Mouse (Mus musculus) limb, embryonic 11.5 days (tissue): ENCODE data around the gene 2610001J05Rik. TPM values are rescaled to one million over a fixed set of nuclear protein-coding genes. Genes with fewer than 3 reads are reported as not detected.
A peak's percentile ranks its signal among the peaks of the same experiment; 100 is the strongest.

Experiments used
- ATAC-seq: fragments of 200-750 bp; cut with Nextera tagmentation; 2 replicates; pipeline ENCODE4 v1.8.0; 2017; ENCODE audit warnings: low read depth; ENCODE audit not compliant: insufficient number of reproducible peaks, low FRiP score, low TSS enrichment
- DNase-seq: peaks from one replicate; pipeline ENCODE4 v3.0.0-alpha.2; 2015; ENCODE audit warnings: low spot score
- H3K27ac ChIP-seq: fragments of 300-500 bp; sonication (generic); replicated peaks from 2 replicates; pipeline ENCODE4 v1.5.1; 2014; ENCODE audit warnings: low read depth, mild to moderate bottlenecking, low read length
- H3K27me3 ChIP-seq: fragments of 300-500 bp; sonication (generic); 2 replicates; pipeline ENCODE4 v1.6.1; 2014; ENCODE audit warnings: mild to moderate bottlenecking, low read length, mixed read lengths; ENCODE audit not compliant: control insufficient read depth, insufficient read depth
- H3K36me3 ChIP-seq: fragments of 300-500 bp; sonication (generic); 2 replicates; pipeline ENCODE4 v1.6.1; 2014; ENCODE audit warnings: mild to moderate bottlenecking, low read length, moderate library complexity, mixed read lengths; ENCODE audit not compliant: control insufficient read depth, insufficient read depth
- H3K4me1 ChIP-seq: fragments of 300-500 bp; sonication (generic); 2 replicates; pipeline ENCODE4 v1.6.1; 2014; ENCODE audit warnings: low read length, mixed read lengths; ENCODE audit not compliant: control insufficient read depth, insufficient read depth
- H3K4me2 ChIP-seq: fragments of 300-500 bp; sonication (generic); 2 replicates; pipeline ENCODE4 v1.6.1; 2014; ENCODE audit warnings: low read depth, mild to moderate bottlenecking, moderate library complexity; ENCODE audit not compliant: severe bottlenecking
- H3K4me3 ChIP-seq: fragments of 300-500 bp; sonication (generic); 2 replicates; pipeline ENCODE4 v1.5.1; 2014; ENCODE audit warnings: low read depth, low read length
- H3K9ac ChIP-seq: fragments of 300-500 bp; sonication (generic); 2 replicates; pipeline ENCODE4 v1.6.1; 2014; ENCODE audit warnings: mild to moderate bottlenecking, low read length
- H3K9me3 ChIP-seq: fragments of 300-500 bp; sonication (generic); 2 replicates; pipeline ENCODE4 v1.6.1; 2016; ENCODE audit warnings: low read length; ENCODE audit not compliant: control insufficient read depth
- WGBS: fragments of 180-500 bp; shearing (Covaris S2); extraction: QIAGEN DNeasy Blood & Tissue Kit; methylation state at CpG from one replicate; pipeline ENCODE4 v1.1.7; 2014; 5-methylcytosine and 5-hydroxymethylcytosine counted together
- polyA plus RNA-seq: library from polyadenylated mRNA; unstranded; fragments of >200 nt; fragmentation: Nextera tagmentation; extraction: Ambion mirVana; gene quantifications from 2 replicates; pipeline ENCODE4 v1.2.1, GENCODE M21; 2014

Gene 2610001J05Rik
- polyA plus RNA-seq, 1 experiment from 2014 or later = 70.6 TPM

DNA sequence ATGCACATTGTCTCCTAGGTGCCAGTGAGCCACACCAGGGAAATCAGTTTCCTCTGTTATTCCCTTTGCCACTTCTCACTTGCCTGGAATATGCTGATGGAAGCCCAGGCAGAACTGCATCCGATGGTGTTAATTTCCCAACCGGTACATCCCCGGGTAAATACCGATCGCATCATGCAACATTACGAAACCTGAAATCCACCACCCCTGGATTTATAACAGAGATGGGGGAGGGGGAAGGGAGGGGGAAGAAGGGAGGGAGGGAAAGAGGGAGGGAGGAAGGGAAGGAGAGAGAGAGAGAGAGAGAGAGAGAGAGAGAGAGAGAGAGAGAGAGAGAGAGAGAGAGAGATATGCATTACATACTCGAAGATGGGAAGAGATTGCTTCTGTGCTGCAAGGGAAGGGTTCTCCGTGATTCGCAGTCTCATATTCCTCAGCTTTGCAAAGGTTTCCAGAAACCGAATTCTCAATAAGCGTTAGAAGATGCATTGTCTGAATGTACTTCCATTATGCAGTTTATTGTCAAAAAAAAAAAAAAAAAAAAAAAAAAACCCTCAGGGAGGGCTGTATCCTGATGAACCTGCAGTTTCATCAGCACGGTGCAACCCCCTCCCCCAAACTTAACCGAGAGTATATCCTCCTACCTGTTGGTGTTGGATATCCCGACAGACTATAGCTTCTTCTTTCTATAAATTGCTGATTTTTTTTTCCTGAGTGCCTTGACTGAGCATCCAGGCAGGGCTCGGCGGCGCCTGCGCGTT, 33.2 kb downstream of the 2610001J05Rik start:
- Histone ChIP-seq H3K4me1 (no peaks in the 10 kb centered on the region), H3K9me3 (no peaks in the 10 kb centered on the region), H3K27ac (no peak overlapping the region), H3K9ac (peak overlapping the region; percentile 82), H3K36me3 (no peaks in the 10 kb centered on the region), H3K4me2 (peak overlapping the region; percentile 90), H3K4me3 (peak overlapping the region; percentile 57), H3K27me3 (no peaks in the 10 kb centered on the region)
- no peak; the same call in 1 of the 2 replicates for ATAC-seq
- no peak for DNase-seq
- 3% methylated on average over 19 of the region's 19 CpGs for WGBS

DNA sequence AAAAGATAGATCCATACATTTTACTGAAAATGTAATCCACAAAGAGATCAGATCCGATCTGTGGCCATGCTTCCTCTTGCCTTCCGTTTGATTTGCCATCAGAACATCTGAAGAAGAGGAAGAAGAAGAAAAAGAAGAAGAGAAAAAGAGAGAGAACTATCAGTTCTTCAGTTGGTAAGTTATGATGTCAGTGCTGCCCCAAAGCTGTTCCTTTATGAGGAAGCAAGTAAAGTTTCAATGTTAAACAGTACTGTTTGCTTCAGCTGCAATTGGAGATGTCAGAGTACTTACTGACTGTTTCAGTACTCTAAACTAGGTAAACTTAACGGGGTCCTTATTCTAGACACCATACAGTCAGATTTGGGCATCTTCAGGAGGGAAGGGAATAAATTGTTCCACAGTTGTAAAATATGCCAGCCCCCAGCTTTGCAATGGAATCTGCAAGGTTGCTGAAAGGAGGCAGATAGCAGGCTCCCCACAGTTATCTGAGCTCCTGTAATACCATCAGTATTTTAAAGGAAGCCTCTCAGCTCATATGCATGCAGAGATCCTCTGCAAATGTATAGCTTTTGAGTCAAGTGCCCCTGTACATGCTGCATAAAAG, 34.2 kb downstream of the 2610001J05Rik start:
- DNase-seq (no peak), ATAC-seq (no peak)
- Histone ChIP-seq H3K27ac (no peak overlapping the region), H3K9ac (no peak overlapping the region), H3K4me2 (no peak overlapping the region), H3K4me1 (no peaks in the 10 kb centered on the region), H3K27me3 (no peaks in the 10 kb centered on the region), H3K4me3 (no peak overlapping the region), H3K9me3 (no peaks in the 10 kb centered on the region), H3K36me3 (no peaks in the 10 kb centered on the region)
- WGBS = 79% methylated on average over 3 of the region's 3 CpGs

DNA sequence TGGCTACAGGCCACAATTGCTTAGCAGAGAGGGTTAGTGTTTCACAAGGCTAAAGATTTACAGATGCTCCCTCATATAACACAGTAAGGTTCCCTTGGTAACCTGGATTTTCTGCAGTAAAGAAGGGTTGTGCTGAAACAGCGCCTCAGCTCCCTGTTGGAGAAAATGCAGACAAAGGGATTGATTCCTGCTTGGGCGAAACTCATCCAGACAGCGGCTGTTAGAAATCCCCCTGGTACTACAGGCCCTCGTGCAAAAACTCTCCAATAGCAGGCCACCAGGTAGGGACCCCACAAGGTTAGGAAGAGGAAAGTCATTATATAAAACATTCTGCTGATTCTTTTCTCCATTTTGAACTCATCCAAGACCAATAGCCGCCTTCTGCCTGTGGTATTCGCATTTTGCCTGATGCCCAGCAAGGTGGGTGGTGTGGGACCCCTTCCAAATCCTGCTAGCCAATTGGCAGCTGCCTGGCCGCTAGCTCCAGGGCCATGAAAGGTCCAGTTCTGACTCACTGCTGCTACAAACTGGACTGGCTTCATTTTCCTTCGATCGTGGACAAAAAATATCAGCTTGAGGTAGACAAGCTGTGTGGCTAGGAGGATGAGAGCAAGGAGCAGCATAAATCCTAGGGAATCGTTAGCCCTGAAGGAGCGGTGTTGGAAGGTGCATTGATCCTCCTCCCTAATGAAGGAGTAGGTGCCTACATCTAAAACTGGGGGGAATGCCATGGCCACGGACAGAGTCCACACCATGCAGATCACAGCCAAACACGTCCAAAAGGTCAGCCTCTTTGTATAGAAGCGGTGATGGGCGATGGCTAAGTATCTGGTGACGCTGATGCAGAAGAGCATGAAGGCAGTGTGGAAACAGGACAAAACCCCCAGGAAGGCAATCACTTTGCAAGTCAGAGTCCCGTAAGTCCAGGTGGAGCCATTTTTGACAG, 35.3 kb downstream of the 2610001J05Rik start:
- ATAC-seq (no peak), DNase-seq (no peak)
- no peaks in the 10 kb centered on the region for H3K4me1 ChIP-seq
- H3K27me3 ChIP-seq = no peaks in the 10 kb centered on the region
- H3K36me3 ChIP-seq = no peaks in the 10 kb centered on the region
- WGBS = 67% methylated on average over 17 of the region's 17 CpGs
- H3K9ac ChIP-seq = no peak overlapping the region
- H3K27ac ChIP-seq = no peak overlapping the region
- H3K4me2 ChIP-seq = no peak overlapping the region
- no peak overlapping the region for H3K4me3 ChIP-seq
- H3K9me3 ChIP-seq = no peaks in the 10 kb centered on the region

DNA sequence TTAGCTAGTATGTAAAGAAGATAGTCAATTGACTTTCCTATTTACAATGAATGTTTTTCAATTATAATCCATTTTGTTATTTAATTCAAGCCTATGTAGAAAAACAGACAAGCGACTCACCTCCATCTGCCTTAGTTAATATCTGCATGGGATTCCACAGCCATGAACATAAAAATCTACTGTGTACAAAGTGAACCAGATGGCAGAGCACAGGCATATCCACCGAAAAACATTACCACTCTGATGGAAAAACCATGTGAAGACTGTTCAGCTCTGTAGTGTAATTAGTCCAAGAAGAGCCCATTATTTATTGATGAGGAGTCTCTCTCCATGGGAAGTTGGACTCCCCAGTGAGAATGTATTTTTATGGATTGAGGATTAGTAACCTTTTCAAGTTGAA, 38.5 kb downstream of the 2610001J05Rik start:
- no peak overlapping the region for H3K4me2 ChIP-seq
- DNase-seq (no peak), ATAC-seq (no peak)
- no peaks in the 10 kb centered on the region for H3K9me3 ChIP-seq
- H3K4me3 ChIP-seq = no peak overlapping the region
- H3K27ac ChIP-seq = no peak overlapping the region
- no peak overlapping the region for H3K9ac ChIP-seq
- H3K4me1 ChIP-seq = no peaks in the 10 kb centered on the region
- no peaks in the 10 kb centered on the region for H3K27me3 ChIP-seq
- WGBS = 76% methylated on average over 2 of the region's 2 CpGs
- H3K36me3 ChIP-seq = no peaks in the 10 kb centered on the region

DNA sequence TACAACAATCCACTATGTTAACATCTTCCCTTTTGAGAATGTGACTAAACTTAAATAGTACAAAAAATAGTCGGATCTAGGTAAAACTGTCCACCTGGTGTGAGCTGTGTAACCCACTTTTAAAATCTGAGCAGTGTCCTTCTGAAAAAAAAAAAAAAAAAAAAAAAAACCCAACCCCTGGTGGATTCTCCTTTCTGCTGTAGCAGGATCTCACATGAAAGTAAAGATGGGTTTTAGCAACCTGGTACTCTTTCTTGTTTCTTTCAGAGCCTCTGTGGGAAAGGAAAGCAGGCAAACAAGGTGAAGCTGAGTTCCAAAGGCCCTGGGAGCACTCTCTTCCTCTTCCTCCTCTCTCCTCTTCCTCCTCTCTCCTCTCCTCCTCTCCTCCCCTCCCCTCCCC, 42.4 kb downstream of the 2610001J05Rik start:
- Histone ChIP-seq H3K27ac (no peak overlapping the region), H3K9me3 (no peaks in the 10 kb centered on the region), H3K4me3 (no peak overlapping the region), H3K27me3 (no peaks in the 10 kb centered on the region), H3K36me3 (no peaks in the 10 kb centered on the region), H3K9ac (no peak overlapping the region), H3K4me2 (no peak overlapping the region), H3K4me1 (no peaks in the 10 kb centered on the region)
- ATAC-seq (no peak), DNase-seq (no peak)
- 68% methylated on average over 1 of the region's 1 CpGs for WGBS

Other genes starting within 250 kb of the 2610001J05Rik start
- 23.5 and 23.8 TPM in 2 replicates for gene Bmt2, start 193.6 kb downstream of the 2610001J05Rik start, polyA plus RNA-seq
- 2.9 and 3.4 TPM in 2 replicates for gene Gpr85, start 31.6 kb downstream of the 2610001J05Rik start, polyA plus RNA-seq